Mouse (Mus musculus) lung, embryonic 14.5 days (tissue): ENCODE data around the gene Kif2a. TPM values are rescaled to one million over a fixed set of nuclear protein-coding genes. Genes with fewer than 3 reads are reported as not detected.

Experiments used
- ATAC-seq: fragments of 200-750 bp; cut with Nextera tagmentation; 2 replicates; pipeline ENCODE4 v1.8.0; 2017; ENCODE audit warnings: mild to moderate bottlenecking, moderate TSS enrichment, moderate library complexity; ENCODE audit not compliant: insufficient read depth
- DNase-seq: peaks from one replicate; pipeline ENCODE4 v3.0.0-alpha.2; 2015
- H3K27ac ChIP-seq: fragments of 300-500 bp; sonication (generic); 2 replicates; pipeline ENCODE4 v1.5.1; 2014; ENCODE audit warnings: low read depth, mild to moderate bottlenecking, moderate library complexity
- H3K27me3 ChIP-seq: fragments of 300-500 bp; sonication (generic); 2 replicates; pipeline ENCODE4 v1.6.1; 2014; ENCODE audit warnings: low read length, control low read depth; ENCODE audit not compliant: insufficient read depth
- H3K36me3 ChIP-seq: fragments of 300-500 bp; sonication (generic); 2 replicates; pipeline ENCODE4 v1.6.1; 2014; ENCODE audit warnings: control low read depth; ENCODE audit not compliant: insufficient read depth
- H3K4me1 ChIP-seq: fragments of 300-500 bp; sonication (generic); 2 replicates; pipeline ENCODE4 v1.6.1; 2014; ENCODE audit warnings: antibody characterized with exemption, control low read depth; ENCODE audit not compliant: insufficient read depth
- H3K4me2 ChIP-seq: fragments of 300-500 bp; sonication (generic); 2 replicates; pipeline ENCODE4 v1.6.1; 2014; ENCODE audit warnings: mild to moderate bottlenecking
- H3K4me3 ChIP-seq: fragments of 300-500 bp; sonication (generic); 2 replicates; pipeline ENCODE4 v1.5.1; 2014; ENCODE audit warnings: low read depth, low read length
- H3K9ac ChIP-seq: fragments of 300-500 bp; sonication (generic); 2 replicates; pipeline ENCODE4 v1.6.1; 2014
- H3K9me3 ChIP-seq: fragments of 300-500 bp; sonication (generic); 2 replicates; pipeline ENCODE4 v1.6.1; 2016; ENCODE audit warnings: low read depth, low read length, control low read depth
- CTCF ChIP-seq: IDR thresholded peaks from 2 replicates; pipeline ENCODE4 v1.5.1; 2016; ENCODE audit warnings: antibody characterized with exemption, low read depth
- WGBS: fragments of 180-500 bp; shearing (Covaris S2); extraction: QIAGEN DNeasy Blood & Tissue Kit; methylation state at CpG from one replicate; pipeline ENCODE4 v1.1.7; 2014; 5-methylcytosine and 5-hydroxymethylcytosine counted together
- polyA plus RNA-seq: library from polyadenylated mRNA; unstranded; fragments of >200 nt; fragmentation: Nextera tagmentation; extraction: Ambion mirVana; gene quantifications from 2 replicates; pipeline ENCODE4 v1.2.1, GENCODE M21; 2014

Gene Kif2a
- polyA plus RNA-seq, 1 experiment from 2014 or later, result 27.2 TPM

GRCm38 (mm10) chr13:106913125-106913736 lies 108.7 kb downstream of the Kif2a start:
- ATAC-seq, result no peak
- H3K4me1 ChIP-seq, result no peaks in the 10 kb centered on the region
- WGBS, result 27% methylated on average over 3 of the region's 3 CpGs
- no peak overlapping the region for H3K9ac ChIP-seq
- no peak overlapping the region for H3K27ac ChIP-seq
- H3K36me3 ChIP-seq, result peaks cover 24% of the 10 kb centered on the region
- H3K9me3 ChIP-seq, result no peaks in the 10 kb centered on the region
- no peak for DNase-seq
- TF ChIP-seq CTCF, result no peak
- H3K27me3 ChIP-seq, result no peaks in the 10 kb centered on the region
- no peak overlapping the region for H3K4me3 ChIP-seq
- no peak overlapping the region for H3K4me2 ChIP-seq

GRCm38 (mm10) chr13:106910096-106910495 lies 111.8 kb downstream of the Kif2a start:
- H3K9ac ChIP-seq, result no peak overlapping the region
- no peak for TF ChIP-seq CTCF
- H3K27ac ChIP-seq, result no peak overlapping the region
- no peaks in the 10 kb centered on the region for H3K4me1 ChIP-seq
- DNase-seq, result no peak
- no peak overlapping the region for H3K4me3 ChIP-seq
- peaks cover 44% of the 10 kb centered on the region for H3K36me3 ChIP-seq
- no peak overlapping the region for H3K4me2 ChIP-seq
- 93% methylated on average over 10 of the region's 10 CpGs for WGBS
- no peak for ATAC-seq
- no peaks in the 10 kb centered on the region for H3K27me3 ChIP-seq
- H3K9me3 ChIP-seq, result no peaks in the 10 kb centered on the region

Other genes with a start within 250 kb of the Kif2a start
- gene Ipo11, start 85.2 kb downstream of the Kif2a start, polyA plus RNA-seq, result 69.5 and 73.4 TPM in 2 replicates
- gene Dimt1, start 75.0 kb downstream of the Kif2a start, polyA plus RNA-seq, result 48.3 and 56.9 TPM in 2 replicates